Mouse (Mus musculus) MEL (cell line): ENCODE measurements at regions not wholly inside any gene's neighbourhood (a gene's known extent, or its start where the extent isn't known, plus 50 kb on each side); places are given as distances from the start of the nearest gene placed in this dataset.

Experiments
- DNase-seq: peaks from one replicate; pipeline ENCODE4 v3.0.0; 2011; ENCODE audit warnings: low read depth, low spot score
- H3K27ac ChIP-seq: 2 replicates; pipeline ENCODE4 v1.5.1; 2012; ENCODE audit warnings: low read depth, mild to moderate bottlenecking, control low read depth, low read length, moderate library complexity; ENCODE audit not compliant: control insufficient read depth
- H3K27me3 ChIP-seq, 2 experiments: fragments of 150-350 bp in 1 of 2; sonication (generic) in 1 of 2; 2 replicates each; pipeline ENCODE4 v1.6.1; 2012; ENCODE audit warnings: low read length in 2 of 2, mild to moderate bottlenecking in 2 of 2, improper control_type of control experiment in 1 of 2, moderate library complexity in 1 of 2; ENCODE audit not compliant: insufficient read depth in 2 of 2, control insufficient read depth in 1 of 2
- H3K36me3 ChIP-seq, 2 experiments: 2 replicates each; pipeline ENCODE4 v1.6.1; 2012 to 2014; ENCODE audit warnings: low read length in 2 of 2, improper control_type of control experiment in 1 of 2, inconsistent platforms in 1 of 2, mild to moderate bottlenecking in 1 of 2; ENCODE audit not compliant: insufficient read depth in 2 of 2, control insufficient read depth in 1 of 2
- H3K4me1 ChIP-seq, 2 experiments: fragments of 150-350 bp in 1 of 2; sonication (generic) in 1 of 2; 2 replicates each; pipeline ENCODE4 v1.6.1; 2012; ENCODE audit warnings: low read length in 2 of 2, improper control_type of control experiment in 1 of 2, mild to moderate bottlenecking in 1 of 2; ENCODE audit not compliant: insufficient read depth in 2 of 2, control insufficient read depth in 1 of 2
- H3K4me3 ChIP-seq, 2 experiments: fragments of 150-350 bp in 1 of 2; sonication (generic) in 1 of 2; 2 replicates each; pipeline ENCODE4 v1.5.1; 2012; ENCODE audit warnings: low read depth in 2 of 2, low read length in 2 of 2, mild to moderate bottlenecking in 2 of 2, moderate library complexity in 2 of 2, control low read depth in 1 of 2, improper control_type of control experiment in 1 of 2; ENCODE audit not compliant: control insufficient read depth in 1 of 2, insufficient read depth in 1 of 2
- H3K79me2 ChIP-seq: 2 replicates; pipeline ENCODE4 v1.6.1; 2012; ENCODE audit warnings: mild to moderate bottlenecking, low read length, moderate library complexity; ENCODE audit not compliant: control insufficient read depth, poor library complexity, insufficient read depth
- H3K9ac ChIP-seq: 2 replicates; pipeline ENCODE4 v1.6.1; 2012; ENCODE audit warnings: low read depth, mild to moderate bottlenecking, control low read depth, low read length, moderate library complexity; ENCODE audit not compliant: control insufficient read depth, poor library complexity, severe bottlenecking
- H3K9me3 ChIP-seq: fragments of 150-350 bp; sonication (generic); replicated peaks from 2 replicates; pipeline ENCODE4 v1.6.1; 2012; ENCODE audit warnings: mild to moderate bottlenecking, low read length, improper control_type of control experiment, moderate library complexity; ENCODE audit not compliant: insufficient read depth
- BHLHE40 ChIP-seq: IDR thresholded peaks from 2 replicates; pipeline ENCODE4 v1.6.1; 2012; ENCODE audit warnings: low read depth, mild to moderate bottlenecking, inconsistent platforms, low read length, improper control_type of control experiment, borderline replicate concordance
- CHD2 ChIP-seq: IDR thresholded peaks from 2 replicates; pipeline ENCODE4 v1.6.1; 2011; ENCODE audit warnings: low read length, improper control_type of control experiment
- E2F4 ChIP-seq: IDR thresholded peaks from 2 replicates; pipeline ENCODE4 v1.6.1; 2011; ENCODE audit warnings: low read depth, low read length, improper control_type of control experiment, borderline replicate concordance
- ELF1 ChIP-seq: IDR thresholded peaks from 2 replicates; pipeline ENCODE4 v1.6.1; 2014; ENCODE audit warnings: low read depth, mild to moderate bottlenecking, inconsistent platforms, low read length, improper control_type of control experiment, moderate library complexity
- EP300 ChIP-seq, 2 experiments: IDR thresholded peaks; 2 replicates each; pipeline ENCODE4 v1.6.1; 2011; ENCODE audit warnings: improper control_type of control experiment in 2 of 2, low read length in 2 of 2, low read depth in 1 of 2, mild to moderate bottlenecking in 1 of 2
- ETS1 ChIP-seq: IDR thresholded peaks from 2 replicates; pipeline ENCODE4 v1.6.1; 2012; ENCODE audit warnings: low read depth, mild to moderate bottlenecking, inconsistent platforms, low read length, improper control_type of control experiment, moderate library complexity
- GABPA ChIP-seq: IDR thresholded peaks from 2 replicates; pipeline ENCODE4 v1.6.1; 2012; ENCODE audit warnings: low read depth, mild to moderate bottlenecking, inconsistent platforms, low read length, improper control_type of control experiment, moderate library complexity
- HCFC1 ChIP-seq: IDR thresholded peaks from 2 replicates; pipeline ENCODE4 v1.6.1; 2012; ENCODE audit warnings: low read depth, mild to moderate bottlenecking, inconsistent platforms, low read length, improper control_type of control experiment, moderate library complexity
- KAT2A ChIP-seq: conservative IDR thresholded peaks from 2 replicates; pipeline ENCODE4 v1.6.1; 2012; ENCODE audit warnings: low read depth, low read length, improper control_type of control experiment, inconsistent platforms
- MAFK ChIP-seq: IDR thresholded peaks from 2 replicates; pipeline ENCODE4 v1.6.1; 2011; ENCODE audit warnings: low read depth, mild to moderate bottlenecking, low read length, improper control_type of control experiment, borderline replicate concordance
- MAX ChIP-seq: IDR thresholded peaks from 2 replicates; pipeline ENCODE4 v1.6.1; 2011; ENCODE audit warnings: low read length, improper control_type of control experiment
- MAZ ChIP-seq: IDR thresholded peaks from 2 replicates; pipeline ENCODE4 v1.6.1; 2012; ENCODE audit warnings: low read depth, mild to moderate bottlenecking, inconsistent platforms, low read length, improper control_type of control experiment
- MEF2A ChIP-seq: IDR thresholded peaks from 2 replicates; pipeline ENCODE4 v1.6.1; 2014; ENCODE audit warnings: low read depth, mild to moderate bottlenecking, inconsistent platforms, low read length, improper control_type of control experiment; ENCODE audit not compliant: poor library complexity, insufficient replicate concordance, severe bottlenecking; ENCODE audit errors: extremely low read depth
- MYB ChIP-seq: IDR thresholded peaks from 2 replicates; pipeline ENCODE4 v1.6.1; 2011; ENCODE audit warnings: mild to moderate bottlenecking, low read depth, low read length, improper control_type of control experiment
- MYC ChIP-seq: IDR thresholded peaks from 2 replicates; pipeline ENCODE4 v1.6.1; 2011; ENCODE audit warnings: low read depth, mild to moderate bottlenecking, low read length, improper control_type of control experiment, moderate library complexity
- NELFE ChIP-seq: IDR thresholded peaks from 2 replicates; pipeline ENCODE4 v1.6.1; 2011; ENCODE audit warnings: low read depth, low read length, improper control_type of control experiment
- NRF1 ChIP-seq: IDR thresholded peaks from 2 replicates; pipeline ENCODE4 v1.6.1; 2014; ENCODE audit warnings: low read depth, mild to moderate bottlenecking, inconsistent platforms, low read length, improper control_type of control experiment, moderate library complexity; ENCODE audit not compliant: poor library complexity, insufficient read depth, severe bottlenecking
- RAD21 ChIP-seq: IDR thresholded peaks from 2 replicates; pipeline ENCODE4 v1.6.1; 2011; ENCODE audit warnings: mild to moderate bottlenecking, low read depth, low read length, improper control_type of control experiment
- RCOR1 ChIP-seq: IDR thresholded peaks from 2 replicates; pipeline ENCODE4 v1.6.1; 2012; ENCODE audit warnings: low read depth, mild to moderate bottlenecking, inconsistent platforms, low read length, improper control_type of control experiment
- SIN3A ChIP-seq: IDR thresholded peaks from 2 replicates; pipeline ENCODE4 v1.6.1; 2012; ENCODE audit warnings: low read length, improper control_type of control experiment, inconsistent platforms
- SMC3 ChIP-seq: IDR thresholded peaks from 2 replicates; pipeline ENCODE4 v1.6.1; 2011; ENCODE audit warnings: low read depth, low read length, improper control_type of control experiment
- TAL1 ChIP-seq: IDR thresholded peaks from 2 replicates; pipeline ENCODE4 v1.6.1; 2012; ENCODE audit warnings: mild to moderate bottlenecking, inconsistent platforms, low read length, moderate library complexity, mixed read lengths
- TBP ChIP-seq: IDR thresholded peaks from 2 replicates; pipeline ENCODE4 v1.8.0; 2011; ENCODE audit warnings: low read depth, low read length, improper control_type of control experiment
- TCF12 ChIP-seq: IDR thresholded peaks from 2 replicates; pipeline ENCODE4 v1.6.1; 2014; ENCODE audit warnings: low read depth, mild to moderate bottlenecking, inconsistent platforms, low read length, improper control_type of control experiment, moderate library complexity
- UBTF ChIP-seq: IDR thresholded peaks from 2 replicates; pipeline ENCODE4 v1.6.1; 2012; ENCODE audit warnings: low read depth, mild to moderate bottlenecking, inconsistent platforms, low read length, improper control_type of control experiment, moderate library complexity, borderline replicate concordance; ENCODE audit not compliant: insufficient read depth
- USF1 ChIP-seq: IDR thresholded peaks from 2 replicates; pipeline ENCODE4 v1.6.1; 2014; ENCODE audit warnings: low read depth, mild to moderate bottlenecking, inconsistent platforms, low read length, improper control_type of control experiment, moderate library complexity
- ZMIZ1 ChIP-seq: IDR thresholded peaks from 2 replicates; pipeline ENCODE4 v1.6.1; 2012; ENCODE audit warnings: low read depth, mild to moderate bottlenecking, inconsistent platforms, low read length, improper control_type of control experiment, moderate library complexity
- ZNF384 ChIP-seq: IDR thresholded peaks from 2 replicates; pipeline ENCODE4 v1.6.1; 2012; ENCODE audit warnings: low read depth, mild to moderate bottlenecking, inconsistent platforms, low read length, improper control_type of control experiment

DNA sequence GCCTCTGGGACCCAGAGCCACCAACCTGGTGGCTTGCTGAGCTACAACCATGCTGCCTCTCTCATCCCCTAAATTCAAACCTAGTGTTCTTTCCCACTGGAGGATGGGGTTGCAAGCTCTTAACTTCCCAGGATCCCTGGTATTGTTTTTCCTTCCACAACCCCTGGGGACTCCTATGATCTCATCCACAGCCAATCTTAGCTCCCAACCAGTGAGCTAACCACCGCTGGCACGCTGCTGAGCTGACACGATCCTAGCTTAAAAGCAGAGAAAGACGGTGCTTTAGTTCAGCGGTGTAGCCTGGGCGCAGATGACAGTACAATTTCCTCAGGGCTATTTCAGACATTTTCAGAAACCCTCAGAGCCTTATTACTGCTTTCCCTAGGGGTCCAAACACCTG lies 158.2 kb upstream of the Nectin1 start:
- no peaks in the 10 kb centered on the region for H3K36me3 ChIP-seq
- TF ChIP-seq MYB, result no peak
- no peak for TF ChIP-seq MAZ
- no peak for TF ChIP-seq HCFC1
- no peak for TF ChIP-seq BHLHE40
- TF ChIP-seq SMC3, result no peak
- TF ChIP-seq SIN3A, result no peak
- no peak for TF ChIP-seq TAL1
- TF ChIP-seq MYC, result no peak
- TF ChIP-seq NELFE, result no peak
- no peak for TF ChIP-seq KAT2A
- TF ChIP-seq MEF2A, result no peak
- no peak for TF ChIP-seq ZMIZ1
- no peak for TF ChIP-seq CHD2
- no peak for TF ChIP-seq NRF1
- TF ChIP-seq TCF12, result no peak

DNA sequence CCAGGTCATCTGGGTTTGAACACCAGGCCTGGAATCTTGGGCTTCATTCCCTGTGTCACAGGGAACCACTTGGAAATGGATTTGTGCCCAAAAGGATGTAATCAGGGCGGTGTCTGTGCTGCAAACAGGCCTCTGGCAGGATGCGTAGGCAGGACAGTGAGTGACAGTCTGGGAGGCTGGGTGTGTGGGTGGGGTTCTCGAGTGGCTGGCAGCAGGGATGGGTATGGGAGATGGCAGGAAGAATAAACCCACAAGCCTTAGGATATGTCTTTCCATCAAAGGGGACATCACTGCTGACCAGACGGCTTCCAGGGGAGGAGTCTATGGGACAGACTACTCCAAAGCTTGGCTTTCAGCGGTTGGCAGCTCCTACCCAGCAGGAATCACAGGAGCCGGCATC lies 150.5 kb upstream of the Nectin1 start:
- no peaks in the 10 kb centered on the region for H3K36me3 ChIP-seq
- no peaks in the 10 kb centered on the region for H3K4me1 ChIP-seq
- no peak overlapping the region for H3K27ac ChIP-seq
- H3K79me2 ChIP-seq, result no peaks in the 10 kb centered on the region
- H3K4me3 ChIP-seq, result no peak overlapping the region
- TF ChIP-seq ETS1 (no peak), ELF1 (no peak), SIN3A (no peak), TBP (no peak), RCOR1 (no peak), MAFK (no peak), E2F4 (no peak), GABPA (no peak), MAX (no peak), CHD2 (no peak), ZNF384 (no peak), SMC3 (no peak), UBTF (no peak), NELFE (no peak), NRF1 (no peak), RAD21 (no peak), EP300 (IDR thresholded peaks at IDR 0.05; ENCODE audit: low read depth in 1 of 2, low read length in 2 of 2) (no peak), USF1 (no peak)
- TF ChIP-seq, all 39 proteins: peak for 0
- no peak overlapping the region for H3K9ac ChIP-seq
- H3K27me3 ChIP-seq, result no peaks in the 10 kb centered on the region
- DNase-seq, result no peak
- no peaks in the 10 kb centered on the region for H3K9me3 ChIP-seq

More for the DNA sequence above, 158.2 kb upstream of the Nectin1 start:
- Histone ChIP-seq H3K27ac (no peak overlapping the region), H3K27me3 (no peaks in the 10 kb centered on the region), H3K4me3 (no peak overlapping the region), H3K79me2 (no peaks in the 10 kb centered on the region), H3K4me1 (no peaks in the 10 kb centered on the region), H3K9ac (no peak overlapping the region), H3K9me3 (no peaks in the 10 kb centered on the region)
- no peak for DNase-seq
